Mouse (Mus musculus) E14TG2a.4 (cell line): ENCODE measurements at regions not wholly inside any gene's neighbourhood (a gene's known extent, or its start where the extent isn't known, plus 50 kb on each side); places are given as distances from the start of the nearest gene placed in this dataset.

Experiments used
- CTCF ChIP-seq: conservative IDR thresholded peaks from 2 replicates; pipeline ENCODE4 v1.5.1; 2014; ENCODE audit warnings: low read length
- POU5F1 ChIP-seq: IDR thresholded peaks from 2 replicates; pipeline ENCODE4 v1.6.1; 2014; ENCODE audit warnings: low read length, borderline replicate concordance

- TF ChIP-seq CTCF (no peak), POU5F1 (no peak)
Measured at GRCm38 (mm10) chr10:37206986-37207385, 68.3 kb upstream of the Marcks start.
